Mouse (Mus musculus): Measurements from ENCODE around the gene Gp1ba.

The Gp1ba gene

DNA sequence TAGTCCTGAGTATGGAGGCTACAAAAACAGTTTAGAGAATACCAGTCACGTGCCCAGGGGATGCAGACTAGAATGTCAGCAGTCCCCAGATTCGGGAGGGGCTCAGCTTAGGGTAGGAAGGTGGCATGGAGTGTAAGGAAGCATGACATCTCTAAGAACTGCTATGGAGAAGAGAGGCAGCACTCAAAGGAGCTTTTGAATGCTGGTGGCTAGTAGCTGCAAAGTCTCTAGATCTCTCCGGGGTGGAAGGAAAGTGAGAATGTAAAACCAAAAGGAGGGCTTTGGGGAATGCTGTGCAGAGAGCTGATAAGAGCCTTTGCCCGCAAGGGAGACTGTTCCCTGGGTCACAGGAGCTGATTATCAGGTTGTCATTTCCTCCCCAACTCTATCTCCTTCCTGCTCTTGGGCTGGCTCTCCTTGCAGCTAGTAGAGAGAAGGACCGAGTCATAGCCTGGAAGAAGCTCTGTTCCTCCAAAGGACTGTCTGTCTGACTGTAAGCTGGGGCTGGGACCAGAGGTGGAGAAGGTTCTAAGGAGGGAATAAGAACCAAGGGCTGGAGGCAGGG is at the start of gene Gp1ba:
Gene Gp1ba (plus strand): TSS at position 409 of the 565 bp plus-strand sequence.
- no peak for DNase-seq (ENCODE audit: inconsistent age in 2 of 2, low spot score in 1 of 2)

DNA sequence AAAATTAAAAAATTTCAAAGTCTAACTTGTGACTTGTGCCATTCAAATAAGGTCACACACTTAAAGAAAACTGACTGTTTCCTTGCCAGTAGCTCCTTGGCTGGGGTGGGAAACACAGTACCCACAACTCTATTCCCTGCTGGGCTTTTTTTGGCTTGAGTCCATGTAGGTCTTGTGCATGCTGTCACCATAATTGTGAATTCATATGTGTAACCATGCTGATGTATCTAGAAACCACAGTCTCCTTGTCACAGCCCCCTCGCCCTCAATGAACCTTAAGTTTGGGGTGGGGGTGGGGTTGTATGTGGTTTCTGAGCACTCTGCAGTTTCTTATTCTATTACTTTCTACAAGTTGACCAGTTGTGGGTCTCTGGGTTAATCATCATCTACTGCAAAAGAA is 47.2 kb upstream of the Gp1ba start:
- DNase-seq (ENCODE audit: inconsistent age in 2 of 2, low spot score in 1 of 2), result no peak

DNA sequence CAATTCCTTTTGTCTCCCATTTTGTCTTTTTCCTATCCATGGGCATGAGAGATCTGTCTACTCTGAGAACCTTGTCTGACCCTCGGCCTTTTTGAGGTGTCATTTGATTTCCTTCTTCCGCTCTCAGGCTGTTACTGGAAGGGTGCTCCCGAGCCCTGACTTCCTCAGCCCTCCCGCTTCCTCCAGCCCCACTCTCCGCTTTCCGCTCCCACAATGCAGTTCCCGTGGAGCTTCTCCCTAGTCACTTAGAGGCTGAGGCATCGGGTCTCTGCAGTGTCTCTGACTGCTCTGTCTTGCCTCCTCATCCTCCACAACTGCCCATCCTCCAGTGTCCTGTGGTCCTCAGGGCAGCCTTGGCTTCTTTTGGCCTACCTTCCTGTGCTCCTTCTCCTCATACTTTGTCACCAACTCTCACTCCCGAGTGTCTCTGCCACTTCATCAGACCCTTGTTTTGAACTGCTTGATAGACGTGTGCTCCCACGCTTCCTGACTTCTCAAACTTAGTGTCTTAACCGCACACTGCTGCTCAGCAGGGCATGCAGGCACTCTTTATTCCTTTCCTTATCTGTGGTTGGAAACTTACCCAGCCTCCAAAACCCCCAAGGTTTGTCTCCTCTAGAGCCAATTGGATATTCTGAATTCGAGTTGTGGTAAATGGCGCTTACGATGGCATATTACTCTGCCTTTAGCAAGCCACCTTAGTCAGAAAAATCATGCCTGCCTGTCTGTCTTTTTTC is 44.5 kb upstream of the Gp1ba start:
- peak; percentile 39 to 67 for DNase-seq (ENCODE audit: inconsistent age in 2 of 2, low spot score in 1 of 2)

DNA sequence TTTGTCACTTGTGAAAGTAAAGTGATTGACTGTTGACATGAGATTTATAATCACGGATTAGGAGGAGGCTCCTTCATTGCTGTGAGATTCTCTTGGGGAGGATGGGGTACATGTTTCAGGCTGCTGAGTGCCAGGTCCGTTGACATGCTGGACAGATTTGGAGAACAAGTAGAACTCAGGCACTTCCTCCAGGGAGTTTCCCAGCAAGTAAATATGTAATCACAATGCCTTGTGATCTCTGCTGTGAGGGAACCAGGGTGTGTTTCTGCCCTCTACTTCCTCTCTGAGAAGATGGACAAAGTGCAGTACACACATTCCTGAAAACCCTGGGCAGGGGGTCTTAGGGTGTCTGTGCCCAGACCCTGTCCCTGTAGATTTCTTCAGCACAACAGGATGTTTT is 43.3 kb upstream of the Gp1ba start:
- no peak for DNase-seq (ENCODE audit: inconsistent age in 2 of 2, low spot score in 1 of 2)

DNA sequence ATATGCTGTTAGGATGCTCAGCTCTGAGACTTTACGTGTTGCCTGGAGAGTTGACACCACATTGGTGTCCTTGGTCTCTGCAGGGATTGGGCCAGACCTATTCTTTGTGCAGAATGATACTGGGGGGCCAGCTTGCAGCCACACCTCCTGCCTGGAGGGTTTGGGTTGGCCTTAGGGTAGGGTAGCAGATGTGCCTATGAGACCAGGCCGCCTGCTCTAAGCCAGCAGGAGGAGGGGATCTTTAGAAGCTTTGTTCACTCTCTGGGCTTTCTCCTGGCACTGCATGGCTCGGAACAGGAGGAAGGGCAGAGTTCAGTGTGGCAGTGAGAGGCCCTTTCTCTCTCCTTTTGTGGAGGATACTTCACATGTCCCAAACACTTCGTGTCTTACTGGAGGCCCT is 42.8 kb upstream of the Gp1ba start:
- no peak for DNase-seq (ENCODE audit: inconsistent age in 2 of 2, low spot score in 1 of 2)

DNA sequence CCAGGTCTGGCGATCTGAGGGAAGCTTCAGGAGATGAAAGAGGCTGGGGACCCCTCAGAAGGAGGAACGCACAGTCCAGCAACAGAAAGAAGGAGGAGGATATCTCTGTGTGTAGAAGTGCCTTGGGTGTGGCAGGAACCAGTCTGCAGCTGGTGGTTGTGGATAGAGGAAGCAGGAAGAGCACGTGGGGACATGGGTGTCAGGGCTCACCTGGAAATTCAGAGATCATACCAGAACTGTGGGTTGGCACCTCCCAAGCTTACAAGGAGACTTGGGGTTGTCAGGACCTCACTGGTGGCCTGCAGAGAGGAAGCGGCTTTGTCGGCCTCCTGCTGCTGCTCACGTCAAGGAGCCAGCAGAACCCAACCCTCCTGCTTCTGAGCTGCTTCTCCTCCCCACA is 41.6 kb upstream of the Gp1ba start:
- DNase-seq (ENCODE audit: inconsistent age in 2 of 2, low spot score in 1 of 2), result no peak

DNA sequence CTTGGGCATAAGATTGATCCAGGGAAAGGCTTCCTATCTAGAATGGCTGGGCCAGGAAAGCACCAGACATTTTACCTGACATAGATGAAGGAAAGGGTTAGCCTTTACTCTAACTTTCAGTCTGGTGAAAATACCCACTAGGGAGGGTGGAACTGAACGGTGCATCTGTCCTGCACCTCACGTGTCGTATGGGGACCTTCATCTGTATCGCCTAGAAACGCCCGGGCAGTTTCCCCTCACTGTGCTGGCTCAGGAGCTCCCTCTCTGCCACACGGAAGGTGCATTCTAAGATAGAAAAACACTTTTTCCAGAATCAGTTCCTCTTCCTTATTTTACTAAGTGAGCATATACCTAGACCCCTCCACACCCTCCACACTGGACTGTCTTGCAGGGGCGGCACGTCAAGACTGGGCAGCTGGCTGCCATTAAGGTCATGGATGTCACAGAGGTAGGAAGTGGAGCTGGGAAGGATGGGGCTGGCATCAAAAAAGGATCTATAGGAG is 40.4 kb upstream of the Gp1ba start:
- DNase-seq (ENCODE audit: inconsistent age in 2 of 2, low spot score in 1 of 2), result no peak

DNA sequence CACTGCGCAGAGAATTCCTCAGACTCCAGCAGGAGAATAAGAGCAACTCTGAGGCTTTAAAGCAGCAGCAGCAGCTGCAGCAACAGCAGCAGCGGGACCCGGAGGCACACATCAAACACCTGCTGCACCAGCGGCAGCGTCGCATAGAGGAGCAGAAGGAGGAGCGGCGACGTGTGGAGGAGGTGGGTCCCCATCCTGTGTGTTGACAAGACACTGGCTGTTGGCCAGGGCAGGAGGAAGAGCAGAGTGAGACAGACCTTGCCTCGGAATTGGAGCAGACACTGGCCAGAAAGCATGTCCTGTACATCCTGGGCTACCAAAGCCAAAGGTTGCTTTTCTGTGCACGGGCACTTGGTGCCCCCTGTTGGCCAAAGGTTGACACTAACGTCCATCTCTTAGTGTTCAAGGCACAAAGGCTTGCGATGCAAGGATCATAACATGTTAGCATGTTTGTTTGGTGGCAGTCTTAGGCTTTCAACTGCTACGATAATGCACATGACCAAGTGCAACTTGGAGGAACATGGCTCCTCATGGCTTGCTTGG is 33.8 kb upstream of the Gp1ba start:
- peak; percentile 76 to 92 for DNase-seq (ENCODE audit: inconsistent age in 2 of 2, low spot score in 1 of 2)

DNA sequence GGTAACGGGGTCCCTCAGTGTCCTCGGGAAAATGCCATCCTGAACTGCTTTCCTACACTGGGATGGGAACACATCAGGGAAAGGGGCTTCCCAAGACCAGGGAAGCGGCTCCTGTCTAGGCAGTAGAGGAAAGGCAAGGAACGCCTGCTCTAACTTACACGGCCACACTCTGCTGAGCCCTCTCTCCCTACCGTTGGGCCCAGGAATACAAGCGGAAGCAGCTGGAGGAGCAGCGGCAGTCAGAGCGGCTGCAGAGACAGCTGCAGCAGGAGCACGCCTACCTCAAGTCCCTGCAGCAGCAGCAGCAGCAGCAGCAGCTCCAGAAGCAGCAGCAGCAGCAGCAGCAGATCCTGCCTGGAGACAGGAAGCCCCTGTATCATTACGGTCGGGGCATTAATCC is 32.2 kb upstream of the Gp1ba start:
- no peak for DNase-seq (ENCODE audit: inconsistent age in 2 of 2, low spot score in 1 of 2)

DNA sequence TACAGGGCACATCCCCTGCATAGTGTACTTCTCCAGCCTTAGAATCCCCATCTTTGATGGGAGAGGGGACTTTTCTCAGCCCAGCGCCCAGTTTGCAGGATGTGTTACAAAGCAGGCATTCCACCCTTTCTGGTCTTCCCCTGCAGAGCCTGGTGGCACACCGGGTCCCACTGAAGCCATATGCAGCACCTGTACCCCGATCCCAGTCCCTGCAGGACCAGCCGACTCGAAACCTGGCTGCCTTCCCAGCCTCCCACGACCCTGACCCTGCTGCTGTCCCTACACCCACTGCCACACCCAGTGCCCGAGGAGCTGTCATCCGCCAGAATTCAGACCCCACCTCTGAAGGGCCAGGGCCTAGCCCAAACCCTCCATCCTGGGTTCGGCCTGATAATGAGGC is 31.3 kb upstream of the Gp1ba start:
- no peak for DNase-seq (ENCODE audit: inconsistent age in 2 of 2, low spot score in 1 of 2)

DNA sequence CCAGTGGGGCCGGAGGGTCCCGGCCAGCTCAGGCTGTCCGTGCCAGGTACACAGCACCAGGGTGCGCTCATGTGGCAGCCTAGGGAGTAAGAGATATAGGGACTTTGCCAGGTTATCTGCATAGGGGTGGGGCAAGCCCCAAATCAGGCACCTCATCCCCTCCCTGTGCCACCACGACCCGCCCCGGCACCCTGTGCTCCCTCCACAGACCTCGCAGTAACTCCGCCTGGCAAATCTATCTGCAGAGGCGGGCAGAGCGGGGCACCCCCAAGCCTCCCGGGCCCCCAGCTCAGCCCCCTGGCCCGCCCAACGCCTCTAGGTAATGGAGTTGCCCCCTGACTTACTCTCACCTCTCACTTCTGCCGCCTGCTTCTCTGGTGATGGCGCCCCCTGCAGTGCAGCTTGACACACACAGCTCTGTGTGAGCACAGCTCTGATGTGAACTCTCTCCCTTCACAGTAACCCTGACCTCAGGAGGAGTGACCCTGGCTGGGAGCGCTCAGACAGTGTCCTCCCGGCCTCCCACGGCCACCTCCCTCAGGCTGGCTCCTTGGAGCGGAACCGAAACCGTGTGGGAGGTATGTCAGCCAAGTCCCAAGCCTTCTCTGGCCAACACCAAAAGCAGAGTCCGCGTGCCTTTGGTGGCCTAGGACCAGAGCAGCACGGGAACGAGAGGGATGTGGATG is 30.4 kb upstream of the Gp1ba start:
- peak in 1 of 2 experiments; percentile 48 for DNase-seq (ENCODE audit: inconsistent age in 2 of 2, low spot score in 1 of 2)

DNA sequence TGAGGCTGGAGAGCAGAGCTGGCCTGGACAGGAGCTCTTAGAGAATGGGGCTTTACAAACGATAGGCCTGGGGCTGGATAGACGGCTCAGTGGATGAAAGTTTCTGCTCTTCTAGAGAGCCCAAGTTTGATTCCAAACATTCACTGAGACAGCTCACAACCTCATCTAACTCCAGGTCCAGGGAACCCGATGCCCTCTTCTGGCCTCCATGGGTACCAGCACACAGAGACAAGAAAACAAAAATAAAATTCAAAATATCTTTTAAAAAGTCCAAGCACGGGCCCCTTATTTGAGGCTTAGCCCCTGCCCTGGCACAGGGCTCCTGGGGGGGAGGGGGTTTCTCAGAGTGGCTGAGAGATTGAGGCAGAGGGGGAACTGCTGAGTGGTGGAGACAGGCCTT is 28.2 kb upstream of the Gp1ba start:
- DNase-seq (ENCODE audit: inconsistent age in 2 of 2, low spot score in 1 of 2), result no peak

DNA sequence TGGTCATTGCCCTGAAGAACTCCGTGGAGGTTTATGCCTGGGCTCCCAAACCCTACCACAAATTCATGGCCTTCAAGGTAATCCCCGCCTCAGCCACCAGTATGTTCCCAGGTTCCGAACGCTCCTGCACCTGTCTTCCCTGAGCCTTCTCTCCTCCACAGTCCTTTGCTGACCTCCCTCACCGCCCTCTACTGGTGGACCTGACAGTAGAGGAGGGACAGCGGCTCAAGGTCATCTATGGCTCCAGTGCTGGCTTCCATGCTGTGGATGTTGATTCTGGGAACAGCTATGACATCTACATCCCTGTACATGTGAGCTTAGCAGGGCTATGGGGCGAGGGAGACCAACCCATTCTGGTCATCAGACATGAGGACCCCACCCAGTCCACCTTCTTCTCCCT is 26.4 kb upstream of the Gp1ba start:
- DNase-seq (ENCODE audit: inconsistent age in 2 of 2, low spot score in 1 of 2), result peak in 1 of 2 experiments; percentile 56

DNA sequence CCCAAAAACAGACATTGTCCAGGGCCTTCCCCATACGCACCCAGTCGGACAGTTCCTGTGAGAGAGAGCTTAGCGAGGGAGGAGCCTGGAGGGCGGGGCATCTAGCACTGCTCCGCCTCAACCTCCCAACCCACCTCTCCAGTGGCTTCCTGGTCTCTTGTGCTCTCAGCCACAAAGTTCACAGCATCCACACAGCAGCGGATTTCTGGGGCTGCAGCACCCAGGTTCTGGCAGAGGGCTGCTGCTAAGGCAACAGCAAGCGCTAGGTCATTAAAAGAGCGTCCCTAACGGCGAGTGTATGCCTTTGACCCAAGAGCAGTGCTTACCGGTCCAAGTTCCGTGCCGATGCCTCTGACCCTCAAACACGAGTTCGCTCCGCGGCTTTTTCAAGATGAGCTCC is 23.8 kb upstream of the Gp1ba start:
- peak; percentile 69 to 87 for DNase-seq (ENCODE audit: inconsistent age in 2 of 2, low spot score in 1 of 2)

DNA sequence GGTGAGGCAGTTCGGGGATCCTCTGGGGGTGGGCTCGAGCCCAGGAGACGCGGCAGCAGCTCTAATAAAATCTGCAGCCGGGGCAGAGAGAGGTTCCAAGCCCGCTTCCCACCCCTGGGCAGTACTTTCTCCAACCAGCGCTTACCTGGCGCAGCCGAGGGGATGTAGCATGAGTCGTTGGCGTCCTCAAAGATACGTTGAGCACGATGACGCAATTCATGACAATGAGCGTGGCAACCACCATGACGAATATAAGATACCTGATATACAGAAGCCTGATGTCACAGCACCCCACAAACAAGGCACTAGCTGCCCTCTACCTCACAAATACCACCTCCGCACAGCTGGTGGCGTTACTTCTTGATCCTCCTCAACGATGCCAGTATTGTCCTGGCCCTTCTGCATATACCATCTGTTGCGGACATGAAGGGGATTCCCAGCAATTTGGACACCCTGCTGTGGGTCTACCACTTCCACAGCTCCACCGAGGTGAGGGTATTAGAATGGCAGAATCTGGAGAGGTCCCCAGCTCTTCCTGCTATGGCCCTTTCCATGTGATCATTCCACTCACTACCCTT is 23.3 kb upstream of the Gp1ba start, which contains the start of gene 4930544D05Rik:
Gene 4930544D05Rik (plus strand): TSS at position 333 of the 578 bp plus-strand sequence.
- no peak for DNase-seq (ENCODE audit: inconsistent age in 2 of 2, low spot score in 1 of 2)

DNA sequence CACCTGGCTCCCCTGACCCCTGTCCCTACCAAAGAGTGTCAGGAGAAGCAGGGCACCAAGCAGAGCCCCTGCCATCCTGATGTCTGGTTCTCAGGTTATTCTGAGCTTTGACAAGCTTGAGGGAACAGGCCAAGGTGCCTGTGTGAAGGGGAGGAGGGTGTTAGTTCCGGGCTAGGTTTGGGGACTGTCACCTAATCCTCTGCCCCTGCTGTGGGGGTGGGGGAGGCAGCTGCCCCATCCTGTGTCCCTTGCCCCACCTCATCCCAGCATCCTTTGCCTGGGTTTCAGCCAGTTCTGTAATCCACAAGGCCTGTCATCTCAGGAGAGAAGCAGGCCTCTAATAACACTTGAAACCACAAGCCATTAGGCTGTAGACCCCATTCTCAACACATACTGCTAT is 19.8 kb upstream of the Gp1ba start, which contains the start of gene Chrne:
Gene Chrne (minus strand): TSS at position 116 of the 400 bp plus-strand sequence.
- no peak for DNase-seq (ENCODE audit: inconsistent age in 2 of 2, low spot score in 1 of 2)

DNA sequence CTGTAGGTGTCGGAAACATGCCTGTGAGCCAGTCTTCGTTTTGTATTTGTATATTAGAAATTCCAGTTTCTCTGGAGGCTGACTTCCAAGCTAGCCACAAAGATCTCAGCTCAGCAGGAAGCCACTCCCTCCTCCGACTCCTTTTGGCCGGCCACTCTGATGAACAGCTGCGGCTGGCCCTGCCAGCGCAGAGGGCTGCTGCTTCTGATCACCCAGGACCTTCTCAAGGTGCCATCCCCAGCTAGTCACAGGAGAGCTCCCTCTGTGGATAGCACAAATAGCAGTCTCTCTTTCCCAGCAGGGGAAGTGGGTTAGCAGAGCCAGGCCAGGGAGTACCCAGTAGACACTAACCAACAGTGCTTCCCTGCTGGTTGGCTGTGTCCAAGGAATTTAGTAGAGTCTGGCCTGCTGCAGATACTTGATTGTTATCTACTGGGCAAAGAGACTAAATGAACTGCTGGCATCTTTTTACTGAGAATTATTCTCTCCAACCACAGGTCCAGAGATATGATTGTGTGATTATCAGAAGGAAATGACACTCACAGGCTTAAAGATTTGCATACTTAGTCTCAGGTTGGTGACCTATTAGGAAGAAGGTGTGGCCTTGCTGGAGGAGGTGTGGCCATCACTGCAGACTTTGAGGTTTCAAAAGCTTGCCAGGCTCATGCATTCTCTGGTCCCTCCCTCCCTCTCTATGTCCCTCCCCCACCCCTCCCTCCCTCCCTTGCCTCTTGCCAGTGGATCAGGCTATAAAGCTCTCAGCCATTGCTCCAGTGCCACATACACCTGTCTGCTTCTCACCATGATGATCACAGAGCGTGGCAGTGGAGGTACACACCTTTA is 16.7 kb upstream of the Gp1ba start:
- DNase-seq (ENCODE audit: inconsistent age in 2 of 2, low spot score in 1 of 2), result no peak

DNA sequence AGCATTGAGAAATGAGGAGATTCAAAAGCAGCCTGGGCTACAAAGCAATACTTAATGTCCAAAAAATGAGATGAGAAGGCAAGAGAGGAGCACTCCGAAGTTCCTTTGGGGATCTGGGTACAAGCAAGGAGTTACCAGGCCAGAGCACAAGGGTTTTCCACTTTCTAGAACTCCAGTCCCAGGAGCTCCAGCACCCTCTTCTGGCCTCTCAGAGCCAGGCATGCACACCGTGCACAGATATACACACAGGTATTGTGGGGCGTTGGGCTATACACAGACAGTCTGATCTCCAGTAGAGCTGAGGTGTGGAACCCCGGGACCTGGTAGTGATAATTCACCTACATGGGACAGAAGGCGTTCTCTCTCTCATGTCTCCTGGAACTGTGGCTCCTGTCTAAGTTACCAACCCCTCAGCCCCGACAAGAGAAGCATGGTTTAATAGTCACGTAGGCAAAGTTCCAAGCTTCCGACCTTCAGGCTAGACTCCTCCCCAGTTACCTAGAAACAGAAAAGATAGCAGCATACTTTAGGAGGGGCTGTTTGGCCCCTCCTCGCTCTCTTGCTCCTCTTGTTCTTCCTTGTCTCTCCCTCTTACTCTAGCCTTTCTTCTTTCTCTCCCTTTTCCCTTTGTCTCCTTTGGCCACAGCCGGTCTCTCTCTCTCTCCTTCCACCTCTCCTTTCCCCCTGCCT is 15.7 kb upstream of the Gp1ba start:
- peak in 1 of 2 experiments; percentile 79 for DNase-seq (ENCODE audit: inconsistent age in 2 of 2, low spot score in 1 of 2)

DNA sequence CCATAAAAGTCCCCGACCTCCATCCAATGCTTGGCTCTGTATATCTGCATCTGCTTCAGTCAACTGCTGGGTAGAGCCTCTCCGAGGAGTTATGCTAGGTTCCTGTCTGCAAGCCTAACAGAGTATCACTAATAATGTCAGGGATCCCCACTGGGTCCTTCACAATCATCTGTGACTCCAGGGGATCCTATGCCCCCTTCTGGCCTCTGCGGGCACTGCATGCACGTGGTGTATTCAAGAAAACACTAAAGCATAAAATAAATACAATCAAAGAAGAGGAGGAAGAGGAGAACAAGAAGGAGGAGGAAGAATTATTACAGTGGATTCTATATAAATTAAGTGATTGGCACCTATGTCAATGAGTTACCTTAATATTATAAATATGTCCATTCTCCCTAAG is 13.4 kb upstream of the Gp1ba start:
- DNase-seq (ENCODE audit: inconsistent age in 2 of 2, low spot score in 1 of 2), result peak; percentile 30 to 72

DNA sequence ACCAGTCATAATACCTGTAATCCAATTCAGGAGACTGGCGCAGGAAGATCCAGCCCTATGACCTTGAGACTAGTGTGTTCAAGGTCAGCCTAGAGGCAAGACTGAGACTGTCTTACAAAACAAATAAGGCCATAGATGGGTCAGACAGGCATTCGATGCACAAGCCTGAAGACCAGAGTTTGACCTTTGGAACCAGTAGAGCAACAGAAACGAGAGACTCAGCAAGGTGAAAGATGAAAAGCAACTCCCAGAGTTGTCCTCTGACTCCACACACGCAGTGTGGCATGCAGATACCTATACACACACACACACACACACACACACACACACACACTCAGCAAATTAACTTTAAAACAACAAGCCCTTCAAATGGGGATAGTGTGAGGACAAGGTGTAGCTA is 12.0 kb upstream of the Gp1ba start:
- no peak for DNase-seq (ENCODE audit: inconsistent age in 2 of 2, low spot score in 1 of 2)

Data from adrenal gland, adult (tissue).